Mouse (Mus musculus) heart, embryonic 12.5 days (tissue): ENCODE measurements at regions not wholly inside any gene's neighbourhood (a gene's known extent, or its start where the extent isn't known, plus 50 kb on each side); places are given as distances from the start of the nearest gene placed in this dataset.

ENCODE experiments used
- ATAC-seq: fragments of 200-750 bp; cut with Nextera tagmentation; 2 replicates; pipeline ENCODE4 v1.8.0; 2017; ENCODE audit warnings: moderate TSS enrichment, moderate library complexity; ENCODE audit not compliant: insufficient number of reproducible peaks, low FRiP score
- H3K27ac ChIP-seq: fragments of 300-500 bp; sonication (generic); 2 replicates; pipeline ENCODE4 v1.5.1; 2016; ENCODE audit warnings: mild to moderate bottlenecking, moderate library complexity; ENCODE audit not compliant: poor library complexity, severe bottlenecking
- H3K27me3 ChIP-seq: fragments of 300-500 bp; sonication (generic); replicated peaks from 2 replicates; pipeline ENCODE4 v1.6.1; 2016; ENCODE audit warnings: mild to moderate bottlenecking, moderate library complexity
- H3K36me3 ChIP-seq: fragments of 300-500 bp; sonication (generic); 2 replicates; pipeline ENCODE4 v1.6.1; 2016; ENCODE audit warnings: mild to moderate bottlenecking, moderate library complexity
- H3K4me1 ChIP-seq: fragments of 300-500 bp; sonication (generic); replicated peaks from 2 replicates; pipeline ENCODE4 v1.6.1; 2016; ENCODE audit warnings: mild to moderate bottlenecking
- H3K4me2 ChIP-seq: fragments of 300-500 bp; sonication (generic); 2 replicates; pipeline ENCODE4 v1.6.1; 2016; ENCODE audit warnings: mild to moderate bottlenecking, moderate library complexity
- H3K4me3 ChIP-seq: fragments of 300-500 bp; sonication (generic); 2 replicates; pipeline ENCODE4 v1.5.1; 2016; ENCODE audit warnings: mild to moderate bottlenecking
- H3K9ac ChIP-seq: fragments of 300-500 bp; sonication (generic); 2 replicates; pipeline ENCODE4 v1.6.1; 2016; ENCODE audit warnings: mild to moderate bottlenecking, moderate library complexity
- H3K9me3 ChIP-seq: fragments of 300-500 bp; sonication (generic); replicated peaks from 2 replicates; pipeline ENCODE4 v1.6.1; 2016; ENCODE audit warnings: mild to moderate bottlenecking, moderate library complexity
- WGBS: fragments of 180-500 bp; shearing (Covaris S2); methylation state at CpG from one replicate; pipeline ENCODE4 v1.1.7; 2016; 5-methylcytosine and 5-hydroxymethylcytosine counted together

- Histone ChIP-seq H3K4me2 (no peak overlapping the region), H3K27ac (no peak overlapping the region), H3K9ac (no peak overlapping the region), H3K4me3 (no peak overlapping the region), H3K9me3 (no peaks in the 10 kb centered on the region), H3K27me3 (no peaks in the 10 kb centered on the region), H3K4me1 (peaks cover 5% of the 10 kb centered on the region), H3K36me3 (no peaks in the 10 kb centered on the region)
- ATAC-seq: no peak
- WGBS: 70% methylated on average over 3 of the region's 3 CpGs
Measured at GRCm38 (mm10) chr6:148543047-148543446, 98.9 kb upstream of the Tmtc1 start.

- 88% methylated on average over 2 of the region's 2 CpGs for WGBS
- no peaks in the 10 kb centered on the region for H3K9me3 ChIP-seq
- H3K4me3 ChIP-seq: no peak overlapping the region
- H3K4me2 ChIP-seq: no peak overlapping the region
- H3K27me3 ChIP-seq: no peaks in the 10 kb centered on the region
- no peak overlapping the region for H3K27ac ChIP-seq
- no peak overlapping the region for H3K9ac ChIP-seq
- no peak for ATAC-seq
- H3K4me1 ChIP-seq: peaks cover 4% of the 10 kb centered on the region; the same call in 1 of the 2 replicates
- H3K36me3 ChIP-seq: no peaks in the 10 kb centered on the region
Measured at GRCm38 (mm10) chr6:148541981-148542380, 97.8 kb upstream of the Tmtc1 start.

GRCm38 (mm10) chr6:148539207-148539960 lies 95.2 kb upstream of the Tmtc1 start:
- ATAC-seq: no peak
- no peak overlapping the region for H3K9ac ChIP-seq
- no peak overlapping the region for H3K27ac ChIP-seq
- WGBS: 38% methylated on average over 4 of the region's 4 CpGs
- no peaks in the 10 kb centered on the region for H3K27me3 ChIP-seq
- H3K4me2 ChIP-seq: no peak overlapping the region
- peaks cover 4% of the 10 kb centered on the region; the same call in 1 of the 2 replicates for H3K4me1 ChIP-seq
- H3K36me3 ChIP-seq: no peaks in the 10 kb centered on the region
- no peak overlapping the region for H3K4me3 ChIP-seq
- H3K9me3 ChIP-seq: no peaks in the 10 kb centered on the region

- Histone ChIP-seq H3K4me1 (no peaks in the 10 kb centered on the region), H3K9ac (no peak overlapping the region), H3K27me3 (no peaks in the 10 kb centered on the region), H3K4me3 (no peak overlapping the region), H3K9me3 (no peaks in the 10 kb centered on the region), H3K27ac (no peak overlapping the region), H3K36me3 (no peaks in the 10 kb centered on the region), H3K4me2 (no peak overlapping the region)
- 73% methylated on average over 4 of the region's 4 CpGs for WGBS
- no peak for ATAC-seq
Measured at GRCm38 (mm10) chr6:148534364-148534763, 90.2 kb upstream of the Tmtc1 start.

- Histone ChIP-seq H3K36me3 (no peaks in the 10 kb centered on the region), H3K4me2 (no peak overlapping the region), H3K27ac (no peak overlapping the region), H3K27me3 (no peaks in the 10 kb centered on the region), H3K4me3 (no peak overlapping the region), H3K4me1 (no peaks in the 10 kb centered on the region), H3K9ac (no peak overlapping the region), H3K9me3 (no peaks in the 10 kb centered on the region)
- 91% methylated on average over 1 of the region's 1 CpGs for WGBS
- ATAC-seq: no peak
Measured at GRCm38 (mm10) chr6:148531068-148531467, 86.9 kb upstream of the Tmtc1 start.

GRCm38 (mm10) chr6:148528611-148529010 lies 84.4 kb upstream of the Tmtc1 start:
- Histone ChIP-seq H3K4me1 (no peaks in the 10 kb centered on the region), H3K4me3 (no peak overlapping the region), H3K27me3 (no peaks in the 10 kb centered on the region), H3K36me3 (no peaks in the 10 kb centered on the region), H3K9ac (no peak overlapping the region), H3K27ac (no peak overlapping the region), H3K4me2 (no peak overlapping the region), H3K9me3 (no peaks in the 10 kb centered on the region)
- WGBS: 86% methylated on average over 2 of the region's 2 CpGs
- no peak for ATAC-seq

GRCm38 (mm10) chr6:148522893-148523292 lies 78.7 kb upstream of the Tmtc1 start:
- WGBS: 51% methylated on average over 1 of the region's 1 CpGs

GRCm38 (mm10) chr6:148517536-148518245 lies 73.5 kb upstream of the Tmtc1 start:
- Histone ChIP-seq H3K4me3 (no peak overlapping the region), H3K27ac (no peak overlapping the region; the same call in 1 of the 2 replicates), H3K9me3 (no peaks in the 10 kb centered on the region), H3K9ac (no peak overlapping the region), H3K4me1 (peaks cover 17% of the 10 kb centered on the region), H3K4me2 (no peak overlapping the region), H3K27me3 (no peaks in the 10 kb centered on the region), H3K36me3 (no peaks in the 10 kb centered on the region)
- WGBS: 32% methylated on average over 2 of the region's 2 CpGs
- no peak for ATAC-seq

More at GRCm38 (mm10) chr6:148522893-148523292, 78.7 kb upstream of the Tmtc1 start:
- Histone ChIP-seq H3K9ac (no peak overlapping the region), H3K27ac (no peak overlapping the region), H3K4me1 (no peaks in the 10 kb centered on the region), H3K4me2 (no peak overlapping the region), H3K36me3 (no peaks in the 10 kb centered on the region), H3K4me3 (no peak overlapping the region), H3K27me3 (no peaks in the 10 kb centered on the region), H3K9me3 (no peaks in the 10 kb centered on the region)
- ATAC-seq: no peak

GRCm38 (mm10) chr6:148516654-148517053 lies 72.5 kb upstream of the Tmtc1 start:
- Histone ChIP-seq H3K27ac (no peak overlapping the region), H3K36me3 (no peaks in the 10 kb centered on the region), H3K9ac (no peak overlapping the region), H3K27me3 (no peaks in the 10 kb centered on the region), H3K4me1 (peaks cover 20% of the 10 kb centered on the region), H3K4me3 (no peak overlapping the region), H3K9me3 (no peaks in the 10 kb centered on the region), H3K4me2 (no peak overlapping the region)
- ATAC-seq: no peak
- WGBS: 75% methylated on average over 4 of the region's 4 CpGs

GRCm38 (mm10) chr6:148515105-148515504 lies 70.9 kb upstream of the Tmtc1 start:
- H3K9me3 ChIP-seq: no peaks in the 10 kb centered on the region
- ATAC-seq: no peak
- H3K27ac ChIP-seq: no peak overlapping the region
- no peak overlapping the region for H3K9ac ChIP-seq
- H3K36me3 ChIP-seq: no peaks in the 10 kb centered on the region
- WGBS: 84% methylated on average over 6 of the region's 6 CpGs
- no peak overlapping the region for H3K4me3 ChIP-seq
- no peak overlapping the region for H3K4me2 ChIP-seq
- H3K4me1 ChIP-seq: peaks cover 22% of the 10 kb centered on the region
- no peaks in the 10 kb centered on the region for H3K27me3 ChIP-seq

GRCm38 (mm10) chr6:148514645-148515044 lies 70.5 kb upstream of the Tmtc1 start:
- no peak overlapping the region for H3K27ac ChIP-seq
- H3K36me3 ChIP-seq: no peaks in the 10 kb centered on the region
- peaks cover 22% of the 10 kb centered on the region for H3K4me1 ChIP-seq
- 71% methylated on average over 1 of the region's 1 CpGs for WGBS
- no peak for ATAC-seq
- no peak overlapping the region for H3K4me2 ChIP-seq
- no peak overlapping the region for H3K9ac ChIP-seq
- H3K9me3 ChIP-seq: no peaks in the 10 kb centered on the region
- H3K27me3 ChIP-seq: no peaks in the 10 kb centered on the region
- no peak overlapping the region for H3K4me3 ChIP-seq
